Mouse (Mus musculus): Measurements from ENCODE around the gene Chil5. TPM values are rescaled to one million over a fixed set of nuclear protein-coding genes. Genes with fewer than 3 reads are reported as not detected.
"Not testable (repeated sequence)": the region's sequence is repeated elsewhere in the genome, so short reads cannot be mapped to it uniquely, and the experiment has no call there.

Chil5 gene
- polyA plus RNA-seq, 1 experiment from 2014 or later: not detected

GRCm38 (mm10) chr3:106000707-106001375, 31.8 kb downstream of the Chil5 start:
- Histone ChIP-seq H3K27ac (replicated peaks) (no peak overlapping the region), H3K9ac (ENCODE audit: low read length) (no peak overlapping the region), H3K4me3 (ENCODE audit: low read depth, low read length) (no peak overlapping the region), H3K4me1 (replicated peaks; ENCODE audit: control insufficient read depth, insufficient read depth) (no peaks in the 10 kb centered on the region; the same call in 1 of the 2 replicates), H3K9me3 (ENCODE audit: control insufficient read depth, low read length) (no peaks in the 10 kb centered on the region), H3K36me3 (ENCODE audit: control insufficient read depth, insufficient read depth, low read length) (no peaks in the 10 kb centered on the region), H3K27me3 (ENCODE audit: control insufficient read depth, insufficient read depth, low read length) (no peaks in the 10 kb centered on the region), H3K4me2 (replicated peaks; ENCODE audit: low read depth) (no peak overlapping the region; the same call in 1 of the 2 replicates)
- WGBS: 19% methylated on average over 11 of the region's 11 CpGs
- ATAC-seq (ENCODE audit: low FRiP score, low TSS enrichment): no peak
- DNase-seq (ENCODE audit: low spot score): no peak
- TF ChIP-seq EP300 (optimal IDR thresholded peaks at IDR 0.05) (no peak), CTCF (IDR thresholded peaks at IDR 0.05; ENCODE audit: low read depth) (no peak)

GRCm38 (mm10) chr3:105994730-105995129, 37.9 kb downstream of the Chil5 start:
- H3K9ac ChIP-seq (ENCODE audit: low read length): no peak overlapping the region
- 50% methylated on average over 2 of the region's 2 CpGs for WGBS

GRCm38 (mm10) chr3:105991653-105992283, 40.8 kb downstream of the Chil5 start:
- no peaks in the 10 kb centered on the region for H3K36me3 ChIP-seq (ENCODE audit: control insufficient read depth, insufficient read depth, low read length)
- TF ChIP-seq EP300 (optimal IDR thresholded peaks at IDR 0.05): no peak
- peak; percentile 84 for TF ChIP-seq CTCF (IDR thresholded peaks at IDR 0.05; ENCODE audit: low read depth)
- ATAC-seq (ENCODE audit: low FRiP score, low TSS enrichment) (no peak), DNase-seq (ENCODE audit: low spot score) (peak; percentile 42)
- no peak overlapping the region for H3K4me3 ChIP-seq (ENCODE audit: low read depth, low read length)
- 26% methylated on average over 4 of the region's 4 CpGs for WGBS
- no peak overlapping the region for H3K4me2 ChIP-seq (replicated peaks; ENCODE audit: low read depth)
- H3K9ac ChIP-seq (ENCODE audit: low read length): no peak overlapping the region
- no peaks in the 10 kb centered on the region for H3K27me3 ChIP-seq (ENCODE audit: control insufficient read depth, insufficient read depth, low read length)
- no peak overlapping the region for H3K27ac ChIP-seq (replicated peaks)
- no peaks in the 10 kb centered on the region for H3K9me3 ChIP-seq (ENCODE audit: control insufficient read depth, low read length)
- H3K4me1 ChIP-seq (replicated peaks; ENCODE audit: control insufficient read depth, insufficient read depth): no peaks in the 10 kb centered on the region

More at GRCm38 (mm10) chr3:105994730-105995129, 37.9 kb downstream of the Chil5 start:
- H3K27ac ChIP-seq (replicated peaks): no peak overlapping the region
- no peaks in the 10 kb centered on the region for H3K4me1 ChIP-seq (replicated peaks; ENCODE audit: control insufficient read depth, insufficient read depth)
- TF ChIP-seq CTCF (IDR thresholded peaks at IDR 0.05; ENCODE audit: low read depth) (no peak), EP300 (optimal IDR thresholded peaks at IDR 0.05) (no peak)
- ATAC-seq (ENCODE audit: low FRiP score, low TSS enrichment): no peak
- H3K9me3 ChIP-seq (ENCODE audit: control insufficient read depth, low read length): no peaks in the 10 kb centered on the region
- no peak overlapping the region for H3K4me2 ChIP-seq (replicated peaks; ENCODE audit: low read depth)
- no peaks in the 10 kb centered on the region for H3K27me3 ChIP-seq (ENCODE audit: control insufficient read depth, insufficient read depth, low read length)
- DNase-seq (ENCODE audit: low spot score): no peak
- H3K4me3 ChIP-seq (ENCODE audit: low read depth, low read length): no peak overlapping the region
- no peaks in the 10 kb centered on the region for H3K36me3 ChIP-seq (ENCODE audit: control insufficient read depth, insufficient read depth, low read length)

- 53% methylated on average over 5 of the region's 5 CpGs for WGBS
- H3K9ac ChIP-seq (ENCODE audit: low read length); H3K4me3 ChIP-seq (ENCODE audit: low read depth, low read length): not testable (repeated sequence)
Measured at GRCm38 (mm10) chr3:105989611-105990010, 43.0 kb downstream of the Chil5 start.

GRCm38 (mm10) chr3:105974174-105974573, 58.4 kb downstream of the Chil5 start:
- no peaks in the 10 kb centered on the region for H3K9me3 ChIP-seq (ENCODE audit: control insufficient read depth, low read length)
- TF ChIP-seq CTCF (IDR thresholded peaks at IDR 0.05; ENCODE audit: low read depth) (no peak), EP300 (optimal IDR thresholded peaks at IDR 0.05) (no peak)
- no peak overlapping the region for H3K9ac ChIP-seq (ENCODE audit: low read length)
- WGBS: 79% methylated on average over 2 of the region's 2 CpGs
- ATAC-seq (ENCODE audit: low FRiP score, low TSS enrichment): no peak
- DNase-seq (ENCODE audit: low spot score): no peak
- no peak overlapping the region for H3K27ac ChIP-seq (replicated peaks)
- no peak overlapping the region for H3K4me3 ChIP-seq (ENCODE audit: low read depth, low read length)
- no peak overlapping the region for H3K4me2 ChIP-seq (replicated peaks; ENCODE audit: low read depth)
- H3K27me3 ChIP-seq (ENCODE audit: control insufficient read depth, insufficient read depth, low read length): no peaks in the 10 kb centered on the region
- H3K36me3 ChIP-seq (ENCODE audit: control insufficient read depth, insufficient read depth, low read length): 0 out of 2 replicates have a peak, but pooled peaks cover under 1% of the 10 kb centered on the region
- no peaks in the 10 kb centered on the region for H3K4me1 ChIP-seq (replicated peaks; ENCODE audit: control insufficient read depth, insufficient read depth)

More at GRCm38 (mm10) chr3:105989611-105990010, 43.0 kb downstream of the Chil5 start:
- ATAC-seq (ENCODE audit: low FRiP score, low TSS enrichment); H3K4me2 ChIP-seq (replicated peaks; ENCODE audit: low read depth); DNase-seq (ENCODE audit: low spot score); H3K36me3 ChIP-seq (ENCODE audit: control insufficient read depth, insufficient read depth, low read length); H3K4me1 ChIP-seq (replicated peaks; ENCODE audit: control insufficient read depth, insufficient read depth); H3K27me3 ChIP-seq (ENCODE audit: control insufficient read depth, insufficient read depth, low read length); H3K27ac ChIP-seq (replicated peaks); H3K9me3 ChIP-seq (ENCODE audit: control insufficient read depth, low read length): not testable (repeated sequence)

GRCm38 (mm10) chr3:105973411-105973810, 59.2 kb downstream of the Chil5 start, which contains the start of gene Ovgp1:
Gene Ovgp1 (plus strand): TSS chr3:105973711.
- Histone ChIP-seq H3K4me2 (replicated peaks; ENCODE audit: low read depth) (no peak within 1 kb of the TSS), H3K27ac (replicated peaks) (no peak within 1 kb of the TSS), H3K27me3 (ENCODE audit: control insufficient read depth, insufficient read depth, low read length) (no peaks in the 10 kb centered on the region), H3K36me3 (ENCODE audit: control insufficient read depth, insufficient read depth, low read length) (peaks cover 4% of the 10 kb centered on the region; the same call in 1 of the 2 replicates), H3K4me1 (replicated peaks; ENCODE audit: control insufficient read depth, insufficient read depth) (no peaks in the 10 kb centered on the region), H3K9ac (ENCODE audit: low read length) (no peak within 1 kb of the TSS), H3K4me3 (ENCODE audit: low read depth, low read length) (no peak within 1 kb of the TSS), H3K9me3 (ENCODE audit: control insufficient read depth, low read length) (no peaks in the 10 kb centered on the region)
- ATAC-seq (ENCODE audit: low FRiP score, low TSS enrichment) (no peak), DNase-seq (ENCODE audit: low spot score) (no peak)
- no peak for TF ChIP-seq CTCF (IDR thresholded peaks at IDR 0.05; ENCODE audit: low read depth)
- TF ChIP-seq EP300 (optimal IDR thresholded peaks at IDR 0.05): no peak
- WGBS: 66% methylated on average over 3 of the region's 3 CpGs
